Mouse (Mus musculus): ENCODE measurements at regions not wholly inside any gene's neighbourhood (a gene's known extent, or its start where the extent isn't known, plus 50 kb on each side); places are given as distances from the start of the nearest gene placed in this dataset.

- DNase-seq = no peak
Measured at GRCm38 (mm10) chr1:28229611-28230010, 550.4 kb downstream of the Gm597 start.

GRCm38 (mm10) chr1:28214243-28215038 is 565.6 kb downstream of the Gm597 start:
- DNase-seq = peak; percentile 26

Data from right cerebral cortex, postnatal 4 days (tissue).